Mouse (Mus musculus) embryonic stem cell, embryonic (primary cell): ENCODE data around the gene 2410002F23Rik.

Experiments
- CTCF ChIA-PET, 4 experiments: fragments of 300-600 bp in 2 of 4; fragments of 350-600 bp in 2 of 4; sonication (Branson Sonifier 250); formaldehyde crosslinking; loops; one replicate each; lab custom pipeline; 2022; ENCODE audit warnings: inconsistent platforms in 2 of 4; lab: Charles Lee
- POLR2A ChIA-PET, 4 experiments: fragments of 300-600 bp in 2 of 4; fragments of 350-600 bp in 2 of 4; sonication (Branson Sonifier 250); formaldehyde crosslinking; loops; one replicate each; lab custom pipeline; 2022; ENCODE audit warnings: antibody characterized with exemption in 4 of 4, inconsistent platforms in 1 of 4; lab: Charles Lee

2410002F23Rik gene

DNA sequence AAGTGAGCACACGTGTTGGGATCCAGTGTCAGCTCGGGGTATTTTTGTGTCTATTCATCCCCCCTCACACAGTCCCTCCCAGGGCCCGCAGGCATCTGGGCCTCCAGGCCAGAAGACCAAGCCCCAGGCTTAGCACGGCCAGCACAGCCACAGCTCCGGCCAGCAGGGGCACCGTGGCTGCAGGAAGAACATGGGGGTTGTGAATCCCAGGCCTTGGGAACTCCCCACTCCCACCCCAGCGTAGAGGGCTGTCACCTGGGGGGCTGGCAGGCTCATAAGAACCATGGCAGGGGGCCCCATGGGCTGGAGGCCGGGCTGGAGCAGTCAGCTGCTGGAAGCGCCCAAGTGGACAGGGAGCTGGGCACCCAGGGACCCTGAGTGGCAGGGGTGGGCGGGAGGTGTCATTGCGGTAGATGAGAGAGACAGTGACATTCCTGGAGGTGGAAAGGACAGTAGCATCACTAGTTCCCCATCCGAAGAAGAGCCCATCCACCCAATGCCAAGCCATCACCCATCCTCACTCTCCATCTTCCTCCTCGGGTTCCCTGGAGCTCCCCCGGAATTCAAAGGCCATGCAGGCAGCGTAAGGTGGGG is 6.6 kb downstream of the 2410002F23Rik start:
- ChIA-PET CTCF (interaction anchor here in 2 of 4 experiments (0.6 to 2.5 kb wide), 2 partner anchors 10 to 815 kb away, joined by 3 to 9 read pairs; no protein-coding TSS in a partner anchor), POLR2A (interaction anchor here in 3 of 4 experiments (0.7 to 3.5 kb wide), 16 partner anchors 10 to 243 kb away, joined by 3 to 18 read pairs (median 3); partner anchors contain the start of genes Klk1 (in 2 of the 3), Emc10 (in 1 of the 3) and Fam71e1 (in 1 of the 3))

DNA sequence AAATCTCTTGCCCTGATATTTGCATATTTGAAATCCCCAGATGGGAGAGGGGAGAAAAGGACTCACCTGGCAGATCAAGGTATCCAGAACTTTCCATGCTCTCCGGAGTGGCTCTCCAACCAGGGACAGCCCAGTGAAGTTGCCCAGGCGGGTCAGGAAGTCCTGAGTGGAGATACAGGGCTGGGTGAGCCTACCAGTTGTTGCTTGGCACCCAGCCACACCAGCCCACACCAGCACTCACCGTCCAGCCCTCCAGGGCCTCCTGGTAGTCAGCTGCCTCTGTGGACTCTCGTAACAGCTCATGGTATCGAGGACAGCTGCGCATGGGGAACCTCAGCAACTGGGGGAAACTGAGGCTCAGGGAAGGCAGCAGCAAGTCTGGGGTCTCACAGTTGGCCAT is 8.4 kb downstream of the 2410002F23Rik start:
- CTCF ChIA-PET, result interaction anchor here in 3 of 4 experiments (0.6 to 2.5 kb wide), 3 partner anchors 8 to 252 kb away, joined by 6 to 9 read pairs (median 6); no protein-coding TSS in a partner anchor
- POLR2A ChIA-PET, result interaction anchor here in 3 of 4 experiments (0.6 to 10.4 kb wide), 16 partner anchors 8 to 252 kb away, joined by 3 to 67 read pairs (median 4); partner anchors contain the start of genes 1700028J19Rik (in 3 of the 3) and 2410002F23Rik (in 3 of the 3)

DNA sequence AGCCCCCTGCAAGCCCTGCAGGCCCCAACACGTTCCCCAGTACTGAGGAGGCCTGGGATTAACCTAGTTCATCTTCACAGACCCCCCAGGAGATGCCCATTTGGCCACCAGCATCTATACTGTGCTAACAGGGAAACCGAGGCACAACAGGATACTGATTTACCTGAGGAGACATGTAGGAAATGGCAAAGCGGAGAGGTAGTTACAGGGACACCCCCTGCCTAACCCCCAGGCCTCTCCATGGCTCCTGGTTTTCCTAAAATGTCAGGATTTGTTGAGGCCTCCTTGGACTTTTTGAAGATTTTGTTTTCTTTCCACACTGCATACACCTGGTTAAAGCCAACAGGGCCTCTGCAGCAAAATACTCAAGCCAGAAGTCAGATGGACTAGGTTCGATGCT is 10.8 kb downstream of the 2410002F23Rik start, which contains the start of gene Acp4:
Gene Acp4, minus strand, starts transcription at position 101 of the 400 bp plus-strand sequence.
- CTCF ChIA-PET, result no interaction called here
- POLR2A ChIA-PET, result interaction anchor here in 2 of 4 experiments (0.6 to 10.4 kb wide), 4 partner anchors 11 to 1491 kb away, joined by 3 to 67 read pairs (median 3); partner anchors contain the start of genes 1700028J19Rik (in 1 of the 2) and 2410002F23Rik (in 1 of the 2)

DNA sequence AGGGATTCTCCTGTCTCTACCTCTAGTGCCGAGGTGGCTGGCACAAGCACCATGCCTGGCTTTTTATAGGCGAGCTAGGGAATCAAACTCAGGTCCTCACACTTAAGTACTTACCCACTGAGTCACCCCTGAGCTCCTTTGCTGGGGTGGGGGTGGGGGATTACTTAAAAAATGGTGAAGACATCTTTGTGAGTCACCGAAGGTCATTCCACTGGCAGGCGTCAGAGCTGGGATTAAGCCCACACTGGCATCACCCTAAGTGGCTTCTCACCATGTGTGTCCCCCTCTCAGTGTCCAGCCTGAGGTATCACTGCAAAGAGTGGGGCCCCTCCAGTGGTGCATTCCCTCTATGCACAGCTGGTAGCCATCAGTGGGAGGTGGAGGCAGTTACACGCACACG is 13.9 kb downstream of the 2410002F23Rik start:
- ChIA-PET POLR2A (interaction anchor here in 3 of 4 experiments (0.6 to 10.4 kb wide), 4 partner anchors 14 to 450 kb away, joined by 3 to 67 read pairs (median 4); partner anchors contain the start of genes 1700028J19Rik (in 1 of the 3) and 2410002F23Rik (in 1 of the 3)), CTCF (interaction anchor here in 3 of 4 experiments (0.5 to 1.6 kb wide), 7 partner anchors 60 to 328 kb away, joined by 3 to 17 read pairs (median 3); no protein-coding TSS in a partner anchor)

DNA sequence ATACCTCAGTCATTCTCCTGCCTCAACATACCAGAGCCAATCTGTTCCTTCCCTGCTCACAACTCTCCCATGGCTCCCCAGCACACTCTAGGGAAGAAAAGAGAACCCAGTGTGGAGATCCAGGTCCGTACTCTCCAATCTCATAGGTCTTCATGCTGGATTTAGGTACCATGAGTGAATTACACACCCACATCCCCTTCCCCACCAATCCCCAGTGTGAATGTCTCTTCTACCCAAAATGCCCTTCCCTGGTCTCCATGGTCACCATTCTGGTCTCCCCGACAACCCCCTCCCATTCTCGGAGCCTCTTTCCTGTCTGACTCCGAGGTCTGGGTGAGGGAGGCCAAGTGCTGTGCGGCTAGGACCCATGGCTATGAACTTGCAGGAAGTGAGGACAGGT is 14.6 kb downstream of the 2410002F23Rik start, which contains the start of gene Gm15517:
Gene Gm15517, plus strand, starts transcription at position 301 of the 400 bp plus-strand sequence.
- CTCF ChIA-PET, result interaction anchor here in 2 of 4 experiments (0.7 to 1.6 kb wide), 4 partner anchors 90 to 369 kb away, joined by 3 to 4 read pairs (median 3); no protein-coding TSS in a partner anchor

DNA sequence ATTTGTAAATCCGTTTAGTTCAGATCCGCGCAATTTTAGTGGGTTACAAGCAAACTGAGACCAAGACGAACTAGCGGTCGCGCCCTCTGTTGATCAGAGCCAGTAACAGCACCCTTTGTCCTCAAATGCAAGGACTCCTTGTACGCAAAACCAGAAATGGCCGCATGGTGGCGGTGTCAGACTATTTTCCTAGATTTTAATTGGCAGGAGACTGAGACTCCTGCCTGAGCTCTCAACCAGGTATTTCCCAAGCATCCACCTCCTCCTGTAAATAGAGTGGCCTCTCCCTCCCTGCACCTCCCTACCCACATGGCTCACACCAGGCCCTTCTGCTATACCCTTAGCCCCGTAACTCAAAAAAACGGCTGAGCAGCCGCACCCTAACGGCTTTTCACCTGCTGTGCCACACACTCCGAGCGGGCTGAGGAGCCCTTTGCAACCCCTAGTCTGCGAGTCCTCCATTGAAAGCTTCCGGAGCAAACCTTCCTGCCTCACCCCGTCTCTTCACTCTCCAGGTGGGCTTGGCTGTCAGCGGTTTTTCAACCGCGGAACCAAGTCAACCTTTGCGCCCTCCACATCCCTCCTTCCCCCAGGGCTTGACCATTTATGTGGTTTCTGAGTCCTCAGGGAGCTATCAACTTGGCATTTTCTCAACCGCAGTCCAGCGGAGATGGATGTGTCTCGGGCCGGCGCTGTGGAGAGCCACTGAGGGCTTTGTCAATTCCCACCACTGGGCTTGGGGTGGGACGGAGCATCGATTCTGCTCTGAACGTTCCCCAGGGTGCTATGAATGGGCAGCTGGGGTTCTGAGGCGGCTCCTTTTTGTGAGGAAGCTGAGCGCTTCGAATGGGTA is 16.5 kb downstream of the 2410002F23Rik start:
- ChIA-PET POLR2A (interaction anchor here (0.5 to 10.4 kb wide), 64 partner anchors 9 to 387 kb away, joined by 3 to 67 read pairs (median 4); partner anchors contain the start of genes 1700028J19Rik (in 2 of the 4), 2410002F23Rik (in 2 of the 4), Fam71e1 (in 2 of the 4) and Josd2 (in 2 of the 4)), CTCF (interaction anchor here (0.5 to 3.3 kb wide), 130 partner anchors 9 to 849 kb away, joined by 3 to 48 read pairs (median 5); partner anchors contain the start of genes Pold1 (in 2 of the 4), 1700028J19Rik (in 1 of the 4), 2410002F23Rik (in 1 of the 4) and Ap2a1 (in 1 of the 4))

More for the DNA sequence above, 14.6 kb downstream of the 2410002F23Rik start, which contains the start of gene Gm15517:
- POLR2A ChIA-PET, result interaction anchor here in 2 of 4 experiments (0.7 to 10.4 kb wide), 4 partner anchors 15 to 451 kb away, joined by 3 to 67 read pairs (median 13); partner anchors contain the start of genes 1700028J19Rik (in 1 of the 2) and 2410002F23Rik (in 1 of the 2)

DNA sequence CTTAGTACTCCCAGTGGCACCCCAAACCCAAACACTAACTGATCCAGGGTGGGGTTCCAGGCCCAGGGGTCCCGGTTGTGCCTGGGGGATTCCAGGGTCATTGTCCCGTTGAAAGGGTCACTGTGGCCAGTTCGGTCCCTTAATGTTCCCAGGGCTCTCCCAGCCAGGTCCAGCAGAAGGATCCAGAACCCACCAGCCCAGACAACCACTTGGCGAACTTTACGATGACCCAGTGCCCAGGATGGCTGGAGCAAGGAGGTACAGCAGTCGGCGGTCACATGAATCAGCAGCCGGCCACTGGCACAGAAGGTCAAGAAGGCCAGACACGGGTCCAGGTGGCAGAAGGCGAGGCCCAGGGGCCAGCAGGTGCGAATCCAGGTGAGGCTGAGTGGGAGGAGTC is 21.6 kb downstream of the 2410002F23Rik start:
- CTCF ChIA-PET, result interaction anchor here in 1 of 4 experiments (0.9 to 1.4 kb wide), 3 partner anchors 85 to 280 kb away, joined by 3 to 4 read pairs (median 3); partner anchors contain the start of gene Pold1
- POLR2A ChIA-PET, result interaction anchor here in 2 of 4 experiments (0.5 to 1.2 kb wide), 4 partner anchors 22 to 259 kb away, joined by 3 to 4 read pairs (median 3); partner anchors contain the start of genes 1700028J19Rik (in 1 of the 2) and 2410002F23Rik (in 1 of the 2)

DNA sequence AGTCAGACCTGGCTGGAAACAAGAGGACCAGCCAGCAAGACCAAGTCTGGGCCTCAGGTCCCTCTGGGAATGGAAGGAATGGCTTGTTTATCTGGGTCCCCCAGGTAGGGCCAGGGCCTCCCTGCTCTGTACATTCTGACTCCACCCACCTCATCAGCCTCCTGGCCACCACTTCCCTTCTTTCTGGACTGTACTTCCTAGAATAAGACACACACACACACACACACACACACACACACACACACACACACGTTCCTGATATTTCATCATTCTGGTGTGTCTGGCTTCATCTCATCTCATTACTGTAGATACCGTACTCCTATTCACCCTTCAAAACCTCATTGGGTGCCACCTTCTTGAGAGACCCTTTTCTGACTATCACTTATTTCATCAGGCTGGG is 22.9 kb downstream of the 2410002F23Rik start:
- ChIA-PET POLR2A (interaction anchor here in 2 of 4 experiments (0.7 to 1.1 kb wide), 4 partner anchors 33 to 209 kb away, joined by 3 read pairs; no protein-coding TSS in a partner anchor), CTCF (interaction anchor here in 1 of 4 experiments (1.0 to 1.4 kb wide), 2 partner anchors 42 to 84 kb away, joined by 4 to 5 read pairs; no protein-coding TSS in a partner anchor)

DNA sequence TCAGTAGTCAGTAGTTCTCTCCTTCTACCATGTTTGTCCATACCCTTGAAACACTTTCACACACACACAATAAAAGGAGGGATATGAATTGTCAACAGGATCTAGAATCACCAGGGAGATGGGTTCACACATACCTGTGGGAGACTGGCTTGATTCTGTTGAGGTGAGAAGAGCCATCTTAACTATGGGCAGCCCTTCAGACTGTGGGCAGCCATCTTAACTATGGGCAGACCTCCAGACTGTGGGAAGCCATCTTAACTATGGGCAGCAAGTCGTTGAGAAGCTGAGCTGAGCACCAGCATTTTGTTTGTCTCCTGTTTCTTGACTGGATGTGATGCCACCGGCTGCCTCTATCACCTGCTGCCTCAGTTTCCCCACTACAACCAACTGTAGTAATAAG is 24.8 kb downstream of the 2410002F23Rik start:
- POLR2A ChIA-PET, result interaction anchor here in 2 of 4 experiments (0.9 to 2.6 kb wide), 5 partner anchors 25 to 255 kb away, joined by 3 to 13 read pairs (median 5); partner anchors contain the start of genes 1700028J19Rik (in 1 of the 2), 2410002F23Rik (in 1 of the 2), Emc10 (in 1 of the 2) and Fam71e1 (in 1 of the 2)
- CTCF ChIA-PET, result interaction anchor here in 2 of 4 experiments (1.4 to 1.5 kb wide), 2 partner anchors 8 to 9 kb away, joined by 3 to 6 read pairs; no protein-coding TSS in a partner anchor

DNA sequence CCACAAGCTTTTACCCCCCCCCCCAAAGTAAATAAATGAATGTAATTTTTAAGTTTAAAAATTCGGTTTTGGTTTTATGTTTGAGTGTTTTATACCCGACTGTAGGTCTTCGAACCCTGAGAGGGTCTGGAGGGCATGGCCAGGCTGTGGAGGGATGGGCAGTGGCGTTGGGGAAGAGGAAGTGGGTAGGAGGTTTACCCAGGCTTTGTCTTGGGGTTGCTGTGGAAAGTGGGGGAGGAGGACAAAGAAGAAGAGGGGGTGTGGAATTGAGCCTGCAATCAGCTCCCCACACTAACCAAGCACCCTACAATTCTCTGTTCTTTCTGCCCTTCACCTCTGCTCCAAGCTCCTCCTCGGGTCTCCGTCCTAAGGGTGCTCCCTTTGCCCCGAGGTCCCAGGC is 26.0 kb downstream of the 2410002F23Rik start:
- CTCF ChIA-PET, result interaction anchor here in 2 of 4 experiments (0.9 to 3.4 kb wide), 5 partner anchors 9 to 249 kb away, joined by 3 to 21 read pairs (median 6); no protein-coding TSS in a partner anchor
- POLR2A ChIA-PET, result interaction anchor here in 3 of 4 experiments (0.5 to 3.6 kb wide), 14 partner anchors 9 to 700 kb away, joined by 3 to 22 read pairs (median 4); partner anchors contain the start of genes Emc10 (in 1 of the 3), Fam71e1 (in 1 of the 3) and Izumo2 (in 1 of the 3)

DNA sequence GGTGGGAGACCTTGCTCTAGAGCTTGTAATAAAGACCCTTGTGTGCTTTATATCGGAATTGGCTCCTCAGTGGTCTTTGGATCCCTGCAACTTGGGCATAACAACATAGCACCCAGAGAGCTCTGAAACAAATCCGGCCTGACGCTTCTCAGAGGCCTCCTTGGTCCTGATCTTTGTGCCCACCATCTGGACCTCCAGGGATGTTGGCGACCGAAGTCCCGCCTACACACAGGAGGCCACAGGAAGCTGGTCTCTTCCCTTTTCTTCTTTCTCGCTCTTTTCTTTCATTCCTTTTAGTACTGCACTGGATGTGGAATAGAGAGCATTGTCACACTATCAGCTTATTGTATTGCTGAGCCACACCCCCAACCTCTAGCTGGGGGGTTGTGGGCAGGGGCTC is 26.9 kb downstream of the 2410002F23Rik start:
- ChIA-PET CTCF (interaction anchor here (0.6 to 3.4 kb wide), 14 partner anchors 10 to 615 kb away, joined by 3 to 21 read pairs (median 4); partner anchors contain the start of genes 1700028J19Rik (in 1 of the 4) and 2410002F23Rik (in 1 of the 4)), POLR2A (interaction anchor here (0.5 to 3.6 kb wide), 36 partner anchors 10 to 435 kb away, joined by 3 to 22 read pairs (median 5); partner anchors contain the start of genes 1700028J19Rik (in 2 of the 4), 2410002F23Rik (in 2 of the 4), Emc10 (in 1 of the 4) and Fam71e1 (in 1 of the 4))

DNA sequence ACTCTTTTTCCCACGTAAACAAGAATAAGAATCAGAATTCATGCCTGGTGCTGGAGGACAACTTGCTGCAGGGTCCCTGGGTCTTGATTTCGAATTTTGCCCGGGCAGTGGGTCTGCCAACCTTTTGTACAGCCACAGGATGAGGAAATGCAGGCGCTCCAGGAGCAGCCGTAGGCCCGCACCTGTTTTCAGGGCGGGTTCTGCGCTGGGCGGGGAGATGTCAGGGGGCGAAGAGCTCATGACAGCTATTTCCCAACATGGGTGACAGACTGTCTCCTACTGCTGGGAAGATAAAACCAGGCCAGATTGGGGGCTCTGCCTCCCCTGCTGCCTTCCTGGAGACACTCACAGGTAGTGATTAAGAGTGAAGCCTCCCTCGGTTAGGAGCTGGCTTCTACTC is 27.6 kb downstream of the 2410002F23Rik start:
- ChIA-PET POLR2A (interaction anchor here (0.5 to 3.6 kb wide), 36 partner anchors 11 to 316 kb away, joined by 3 to 22 read pairs (median 5); partner anchors contain the start of genes 1700028J19Rik (in 2 of the 4), 2410002F23Rik (in 2 of the 4), Clec11a (in 1 of the 4) and Emc10 (in 1 of the 4)), CTCF (interaction anchor here (0.6 to 3.4 kb wide), 19 partner anchors 10 to 614 kb away, joined by 3 to 21 read pairs (median 3); partner anchors contain the start of genes 1700028J19Rik (in 1 of the 4) and 2410002F23Rik (in 1 of the 4))

DNA sequence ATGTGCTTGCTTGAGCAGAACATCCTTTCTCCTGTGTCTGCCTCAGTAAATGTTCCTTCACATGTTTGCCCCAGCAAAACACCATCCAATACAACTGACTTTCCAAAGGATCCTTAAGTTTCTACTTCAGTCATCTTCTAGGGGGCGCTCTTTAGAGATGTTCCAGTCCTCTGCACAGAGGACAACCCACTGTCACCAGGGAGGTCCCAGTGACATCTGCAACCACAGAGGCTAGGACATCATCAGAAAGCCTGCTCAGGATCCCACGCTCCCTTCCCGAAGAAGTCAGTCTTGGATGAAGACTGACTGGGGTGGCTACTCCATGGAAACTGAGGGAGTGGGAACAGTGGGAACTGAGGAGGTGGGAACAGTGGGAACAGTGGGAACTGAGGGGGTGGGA is 29.0 kb downstream of the 2410002F23Rik start:
- POLR2A ChIA-PET, result interaction anchor here in 3 of 4 experiments (0.7 to 2.8 kb wide), 4 partner anchors 29 to 589 kb away, joined by 3 to 22 read pairs (median 7); partner anchors contain the start of genes 1700028J19Rik (in 1 of the 3) and 2410002F23Rik (in 1 of the 3)

DNA sequence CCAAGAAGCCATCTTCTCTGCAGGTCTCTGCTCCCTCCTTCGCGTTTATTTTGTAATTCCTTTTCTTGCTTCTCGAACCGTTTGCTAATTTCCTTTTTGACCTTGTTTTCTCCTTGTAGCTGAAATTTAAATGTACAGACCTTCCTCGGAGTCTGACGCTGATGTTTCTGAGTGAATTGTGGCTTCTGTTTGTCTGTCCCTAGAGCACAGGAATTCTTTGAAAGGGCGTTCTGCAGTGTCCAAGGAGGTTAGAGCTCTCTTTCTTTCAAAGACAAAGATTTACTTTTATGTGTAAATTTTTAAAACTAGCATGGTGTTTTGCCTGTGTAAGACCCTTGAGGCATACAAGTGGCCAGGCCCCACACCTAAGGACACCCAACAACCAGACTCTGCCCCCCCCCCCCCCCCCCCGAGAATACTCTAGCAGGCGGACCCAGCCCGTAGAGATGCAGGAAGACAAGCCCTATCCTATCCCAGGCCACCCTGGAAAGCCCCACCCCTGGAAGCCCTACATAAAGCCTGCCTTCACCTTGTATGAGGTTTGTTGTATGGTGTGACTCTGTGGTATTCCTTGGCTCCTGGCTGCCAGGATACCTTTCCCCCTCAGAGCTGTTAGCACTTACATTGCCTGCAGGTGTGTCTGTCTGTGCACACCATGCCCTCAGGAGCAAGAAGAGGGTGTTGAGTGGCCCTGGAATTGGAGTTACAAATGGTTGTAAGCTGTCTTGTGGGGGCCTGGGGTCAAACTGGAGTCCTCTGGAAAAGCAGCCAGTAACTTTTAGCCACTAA is 30.1 kb downstream of the 2410002F23Rik start:
- CTCF ChIA-PET, result interaction anchor here (0.5 to 3.0 kb wide), 32 partner anchors 11 to 425 kb away, joined by 3 to 23 read pairs (median 4); partner anchors contain the start of genes 1700028J19Rik (in 1 of the 4) and 2410002F23Rik (in 1 of the 4)
- POLR2A ChIA-PET, result interaction anchor here (0.6 to 3.1 kb wide), 66 partner anchors 8 to 1621 kb away, joined by 3 to 46 read pairs (median 5); partner anchors contain the start of genes 1700028J19Rik (in 3 of the 4), 2410002F23Rik (in 3 of the 4), Fam71e1 (in 2 of the 4) and Emc10 (in 1 of the 4)

More for the DNA sequence above, 29.0 kb downstream of the 2410002F23Rik start:
- CTCF ChIA-PET, result interaction anchor here in 3 of 4 experiments (0.6 to 3.4 kb wide), 4 partner anchors 12 to 75 kb away, joined by 3 to 15 read pairs (median 8); no protein-coding TSS in a partner anchor
